ENCODE assay signal across 22 mouse cellular contexts in genomic region chr16:33210812-33211211, GRCm38 (mm10).
"Had no signal": no experiment of that assay in that cellular context is flagged by ENCODE, and none has a peak within 500 bp of the region (broad histone marks: within the 10 kb centered on the region; RNA-seq: fewer than 3 reads in every experiment).

No protein-coding gene starts in this region.

- H3K4me2 ChIP-seq: kidney, embryonic 15.5 days; limb, embryonic 12.5 days; limb, embryonic 15.5 days; liver, embryonic 12.5 days; liver, embryonic 15.5 days; midbrain, embryonic 11.5 days; neural tube, embryonic 12.5 days; neural tube, embryonic 15.5 days had no signal

- H3K4me1 ChIP-seq: kidney, embryonic 15.5 days; limb, embryonic 12.5 days; limb, embryonic 15.5 days; liver, embryonic 12.5 days; liver, embryonic 15.5 days; neural tube, embryonic 12.5 days; neural tube, embryonic 15.5 days had no signal

- H3K4me3 ChIP-seq: kidney, embryonic 15.5 days; limb, embryonic 12.5 days; limb, embryonic 15.5 days; liver, embryonic 12.5 days; liver, embryonic 15.5 days; neural tube, embryonic 12.5 days; neural tube, embryonic 15.5 days had no signal

- H3K27me3 ChIP-seq: kidney, embryonic 15.5 days; limb, embryonic 12.5 days; limb, embryonic 15.5 days; liver, embryonic 12.5 days; liver, embryonic 15.5 days; neural tube, embryonic 12.5 days; neural tube, embryonic 15.5 days had no signal

- DNase-seq: kidney, adult 11 months; kidney, adult 8-10 months; kidney, postnatal 10 days; kidney, postnatal 36 days; layer of hippocampus, adult 9-11 months; left cerebral cortex, postnatal 4 days; lung, adult 2 months; lung, postnatal 14 days; lung, postnatal 4 days; midbrain, embryonic 14.5 days; right cerebral cortex, adult 18-20 months; right cerebral cortex, postnatal 14 days; right cerebral cortex, postnatal 4 days; thymus, postnatal 25 days had no signal

- H3K27ac ChIP-seq: kidney, embryonic 15.5 days; limb, embryonic 12.5 days; limb, embryonic 15.5 days; liver, embryonic 12.5 days; liver, embryonic 15.5 days; neural tube, embryonic 12.5 days; neural tube, embryonic 15.5 days had no signal

- ATAC-seq: liver, embryonic 12.5 days had no signal

- H3K9me3 ChIP-seq: limb, embryonic 12.5 days; limb, embryonic 15.5 days; liver, embryonic 12.5 days; liver, embryonic 15.5 days; neural tube, embryonic 12.5 days; neural tube, embryonic 15.5 days had no signal

- H3K9ac ChIP-seq: kidney, embryonic 15.5 days; limb, embryonic 12.5 days; limb, embryonic 15.5 days; liver, embryonic 12.5 days; liver, embryonic 15.5 days; neural tube, embryonic 12.5 days; neural tube, embryonic 15.5 days had no signal
